Mouse (Mus musculus) cerebellum, adult 2 months (tissue): ENCODE data around the gene Tsc2. TPM values are rescaled to one million over a fixed set of nuclear protein-coding genes. Genes with fewer than 3 reads are reported as not detected.

ENCODE experiments used
- DNase-seq, 2 experiments: peaks; one replicate each; pipeline ENCODE4 v3.0.0; 2021
- H3K27ac ChIP-seq: fragments of 200-500 bp; 2 replicates; pipeline ENCODE4 v1.5.1; 2012; ENCODE audit warnings: low read length, control low read depth, inconsistent platforms; ENCODE audit not compliant: insufficient read depth
- H3K27me3 ChIP-seq: fragments of 200-500 bp; 2 replicates; pipeline ENCODE4 v1.6.1; 2012; ENCODE audit warnings: inconsistent platforms, mild to moderate bottlenecking, low read length, moderate library complexity; ENCODE audit not compliant: control insufficient read depth, insufficient read depth
- H3K4me1 ChIP-seq: fragments of 200-500 bp; 2 replicates; pipeline ENCODE4 v1.6.1; 2011; ENCODE audit warnings: low read length; ENCODE audit not compliant: control insufficient read depth, insufficient read depth
- H3K4me3 ChIP-seq: fragments of 200-500 bp; replicated peaks from 2 replicates; pipeline ENCODE3; 2011; ENCODE audit warnings: mild to moderate bottlenecking, low read depth, low read length, control low read depth; ENCODE audit not compliant: insufficient read depth
- CTCF ChIP-seq: fragments of 200-500 bp; IDR thresholded peaks from 2 replicates; pipeline ENCODE4 v1.5.1; 2011; ENCODE audit warnings: low read depth, mild to moderate bottlenecking, control low read depth, low read length, moderate library complexity, borderline replicate concordance; ENCODE audit not compliant: insufficient read depth
- POLR2A ChIP-seq: fragments of 200-500 bp; IDR thresholded peaks from 2 replicates; pipeline ENCODE4 v1.6.1; 2011; ENCODE audit warnings: low read length, control low read depth, borderline replicate concordance; ENCODE audit not compliant: insufficient read depth
- WGBS: fragments of 180-500 bp; shearing (Covaris S2); methylation state at CpG from one replicate; pipeline ENCODE4 v1.1.7; 2018; 5-methylcytosine and 5-hydroxymethylcytosine counted together
- polyA plus RNA-seq: library from polyadenylated mRNA; depleted of rRNA; stranded (reverse); fragments of >200 nt; gene quantifications from 2 replicates; pipeline ENCODE4 v1.2.3, GENCODE M21; 2012

Gene Tsc2
- polyA plus RNA-seq, 1 experiment: 168 TPM

- H3K4me1 ChIP-seq: peaks cover 5% of the 10 kb centered on the region; the same call in 1 of the 2 replicates
- 5% methylated on average over 19 of the region's 19 CpGs for WGBS
- TF ChIP-seq CTCF: peak; percentile 95
- no peak for TF ChIP-seq POLR2A
- peak; percentile 68 to 79 for DNase-seq
- H3K27me3 ChIP-seq: no peaks in the 10 kb centered on the region; the same call in 1 of the 2 replicates
- peak overlapping the region; percentile 11 for H3K4me3 ChIP-seq
- no peak overlapping the region for H3K27ac ChIP-seq
These were observed 21.7 kb upstream of the Tsc2 start for GRCm38 (mm10) chr17:24653967-24654710.

- peaks cover 14% of the 10 kb centered on the region for H3K4me1 ChIP-seq
- no peak for DNase-seq
- no peak overlapping the region for H3K4me3 ChIP-seq
- H3K27me3 ChIP-seq: no peaks in the 10 kb centered on the region
- 65% methylated on average over 3 of the region's 3 CpGs for WGBS
- TF ChIP-seq CTCF (no peak), POLR2A (no peak)
- no peak overlapping the region for H3K27ac ChIP-seq
These were observed 19.4 kb upstream of the Tsc2 start for GRCm38 (mm10) chr17:24651835-24652234.

- peak overlapping the region; percentile 79 for H3K27ac ChIP-seq
- no peak for DNase-seq
- 53% methylated on average over 4 of the region's 4 CpGs for WGBS
- peaks cover 15% of the 10 kb centered on the region for H3K4me1 ChIP-seq
- TF ChIP-seq CTCF (no peak), POLR2A (no peak)
- no peaks in the 10 kb centered on the region for H3K27me3 ChIP-seq
- peak overlapping the region; percentile 70 for H3K4me3 ChIP-seq
These were observed 18.3 kb upstream of the Tsc2 start for GRCm38 (mm10) chr17:24650766-24651165.

- H3K4me3 ChIP-seq: peak within 1 kb of the TSS; percentile 70
- peak; percentile 80 to 86 for DNase-seq
- peak within 1 kb of the TSS; percentile 98 for H3K27ac ChIP-seq
- no peaks in the 10 kb centered on the region for H3K27me3 ChIP-seq
- H3K4me1 ChIP-seq: peaks cover 20% of the 10 kb centered on the region
- WGBS: under 1% methylated on average over 41 of the region's 41 CpGs
- peak; percentile 67 for TF ChIP-seq POLR2A
- TF ChIP-seq CTCF: no peak
These were observed 17.7 kb upstream of the Tsc2 start, which contains the start of gene Slc9a3r2 for GRCm38 (mm10) chr17:24650070-24650616. Gene Slc9a3r2 (minus strand): TSS chr17:24650327.

GRCm38 (mm10) chr17:24649581-24650069, 17.2 kb upstream of the Tsc2 start:
- TF ChIP-seq CTCF: no peak
- TF ChIP-seq POLR2A: no peak
- DNase-seq: peak; percentile 80
- Histone ChIP-seq H3K27ac (peak overlapping the region; percentile 98), H3K4me1 (peaks cover 22% of the 10 kb centered on the region), H3K27me3 (no peaks in the 10 kb centered on the region), H3K4me3 (peak overlapping the region; percentile 70)
- WGBS: under 1% methylated on average over 35 of the region's 35 CpGs

DNA sequence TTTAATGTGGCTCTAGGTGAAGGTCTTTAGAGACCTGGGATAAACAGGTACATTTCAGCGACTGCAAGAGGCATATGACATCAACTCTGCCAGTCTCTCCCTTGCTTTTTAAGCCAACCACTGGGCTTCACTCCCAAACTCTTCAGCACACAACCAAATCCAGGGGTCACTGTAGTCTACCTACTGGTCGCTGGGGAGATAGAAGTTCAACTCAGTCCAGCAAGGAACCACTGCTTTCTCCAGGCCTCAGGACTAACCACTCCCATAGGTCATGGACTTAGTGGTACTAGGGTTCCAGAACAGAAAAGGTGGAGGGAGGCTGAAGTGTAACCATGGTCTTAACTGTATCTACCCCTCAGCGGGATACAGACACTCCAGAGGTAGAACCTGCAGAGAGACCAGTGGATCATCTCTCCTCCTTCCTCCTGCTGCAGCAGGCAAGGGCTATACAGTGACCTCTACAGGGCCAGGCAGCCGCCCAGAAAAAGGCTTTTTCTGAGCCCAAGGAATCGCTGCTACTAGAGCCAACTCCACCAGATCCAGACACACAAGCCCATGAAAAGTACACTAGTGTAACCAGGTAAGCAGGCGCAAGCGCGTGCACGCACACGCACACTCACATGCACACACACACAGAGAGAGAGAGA, 16.4 kb upstream of the Tsc2 start:
- Histone ChIP-seq H3K27ac (peak overlapping the region; percentile 98), H3K27me3 (no peaks in the 10 kb centered on the region), H3K4me1 (peaks cover 27% of the 10 kb centered on the region), H3K4me3 (peak overlapping the region; percentile 70)
- no peak for TF ChIP-seq CTCF
- no peak for TF ChIP-seq POLR2A
- peak; percentile 67 for DNase-seq
- 30% methylated on average over 10 of the region's 10 CpGs for WGBS

DNA sequence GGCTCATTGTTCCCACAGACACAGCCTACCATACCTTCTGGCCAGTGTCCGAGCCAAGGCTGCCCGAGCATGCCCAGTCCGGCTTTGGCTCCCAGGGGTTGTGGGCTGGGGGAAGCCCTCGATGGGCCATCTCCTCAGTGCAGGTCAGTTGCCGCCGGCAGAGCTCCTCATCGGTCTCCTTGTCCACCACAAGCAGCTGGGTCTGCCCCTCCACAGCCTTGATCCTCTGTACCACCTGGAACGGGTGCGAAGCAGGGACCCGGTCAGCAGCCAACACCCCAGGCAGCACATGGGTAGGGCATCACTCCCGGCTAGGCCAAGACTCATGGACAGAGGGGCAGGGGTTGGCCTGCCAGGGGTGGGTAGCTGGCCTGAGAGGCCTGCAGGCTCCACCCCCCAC, 15.1 kb upstream of the Tsc2 start:
- Histone ChIP-seq H3K4me1 (peaks cover 28% of the 10 kb centered on the region), H3K27me3 (no peaks in the 10 kb centered on the region), H3K27ac (peak overlapping the region; percentile 8; the same call in 1 of the 2 replicates), H3K4me3 (peak overlapping the region; percentile 0)
- WGBS: 17% methylated on average over 11 of the region's 11 CpGs
- no peak for TF ChIP-seq POLR2A
- TF ChIP-seq CTCF: no peak
- peak; percentile 52 to 54 for DNase-seq
